Mouse (Mus musculus) liver, postnatal 0 days (tissue): ENCODE measurements at regions not wholly inside any gene's neighbourhood (a gene's known extent, or its start where the extent isn't known, plus 50 kb on each side); places are given as distances from the start of the nearest gene placed in this dataset.

Source experiments
- CTCF ChIP-seq: sonication (generic); IDR thresholded peaks from 2 replicates; pipeline ENCODE4 v1.5.1; 2016; ENCODE audit warnings: antibody characterized with exemption, low read depth
- EP300 ChIP-seq: IDR thresholded peaks from 2 replicates; pipeline ENCODE4 v1.6.1; 2016; ENCODE audit warnings: antibody characterized with exemption, low read depth, mild to moderate bottlenecking

GRCm38 (mm10) chr3:148381057-148381456 lies 609.3 kb downstream of the Adgrl2 start:
- TF ChIP-seq CTCF = no peak
- no peak for TF ChIP-seq EP300
